Mouse (Mus musculus): ENCODE results near the gene Zfp865.

- TF ChIP-seq CTCF (IDR thresholded peaks at IDR 0.05; ENCODE audit: extremely low read depth, insufficient read depth, insufficient read length, insufficient replicate concordance) (no peak), POLR2A (IDR thresholded peaks at IDR 0.05; ENCODE audit: low read depth, low read length) (no peak)
These were observed 48.5 kb upstream of the Zfp865 start for GRCm38 (mm10) chr7:4971710-4972109.
